Mouse (Mus musculus): ENCODE measurements at regions not wholly inside any gene's neighbourhood (a gene's known extent, or its start where the extent isn't known, plus 50 kb on each side); places are given as distances from the start of the nearest gene placed in this dataset.

DNA sequence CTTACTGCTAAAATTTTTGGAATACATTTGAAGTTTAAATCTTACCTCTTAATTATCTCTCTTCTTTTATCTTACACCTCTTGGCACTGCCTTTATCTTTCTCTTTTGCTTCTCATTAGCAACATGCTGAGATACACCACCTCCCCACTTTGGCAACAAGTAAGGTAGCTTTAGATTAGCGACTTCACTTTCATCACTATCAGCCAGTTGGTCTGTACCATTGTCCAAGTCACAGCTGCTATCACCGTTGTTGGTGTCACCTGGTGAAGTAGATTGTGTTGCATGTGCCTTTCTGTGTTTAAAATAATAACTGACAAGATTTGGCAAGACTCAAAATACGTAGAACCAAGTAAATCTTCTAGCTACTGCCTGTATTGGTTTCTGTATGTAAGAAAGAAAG lies 513.0 kb downstream of the Cetn3 start:
- Histone ChIP-seq H3K4me3 (replicated peaks) (no peak overlapping the region), H3K9me3 (no peaks in the 10 kb centered on the region), H3K36me3 (no peaks in the 10 kb centered on the region), H3K4me2 (replicated peaks) (no peak overlapping the region), H3K27ac (no peak overlapping the region), H3K27me3 (no peaks in the 10 kb centered on the region), H3K4me1 (replicated peaks) (no peaks in the 10 kb centered on the region), H3K9ac (replicated peaks) (no peak overlapping the region)
- ATAC-seq, result no peak
- WGBS, result 62% methylated on average over 3 of the region's 3 CpGs

DNA sequence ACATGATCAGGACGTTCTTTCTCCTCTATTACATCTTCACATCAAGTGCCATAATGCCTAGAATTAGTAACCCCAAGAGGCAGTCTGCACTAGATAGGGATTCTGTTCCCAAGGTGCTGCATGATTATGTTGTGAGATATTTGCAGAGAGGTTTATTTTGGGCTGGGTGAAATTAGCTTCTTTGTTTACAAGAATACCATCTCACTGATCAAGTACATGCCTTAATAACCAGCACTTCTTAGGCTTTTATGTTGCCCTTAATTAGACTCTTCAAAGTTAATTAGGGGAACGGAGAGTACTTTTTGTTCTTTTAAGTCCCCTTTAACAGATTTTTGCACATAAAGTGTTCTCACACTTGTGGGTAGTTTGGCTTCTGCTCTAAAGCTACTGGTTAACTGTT lies 521.4 kb downstream of the Cetn3 start:
- Histone ChIP-seq H3K9ac (replicated peaks) (no peak overlapping the region), H3K36me3 (no peaks in the 10 kb centered on the region), H3K4me3 (replicated peaks) (no peak overlapping the region), H3K27me3 (no peaks in the 10 kb centered on the region), H3K4me2 (replicated peaks) (no peak overlapping the region), H3K9me3 (no peaks in the 10 kb centered on the region; the same call in 1 of the 2 replicates), H3K27ac (no peak overlapping the region), H3K4me1 (replicated peaks) (no peaks in the 10 kb centered on the region)
- WGBS, result 56% methylated on average over 2 of the region's 2 CpGs
- ATAC-seq, result no peak

DNA sequence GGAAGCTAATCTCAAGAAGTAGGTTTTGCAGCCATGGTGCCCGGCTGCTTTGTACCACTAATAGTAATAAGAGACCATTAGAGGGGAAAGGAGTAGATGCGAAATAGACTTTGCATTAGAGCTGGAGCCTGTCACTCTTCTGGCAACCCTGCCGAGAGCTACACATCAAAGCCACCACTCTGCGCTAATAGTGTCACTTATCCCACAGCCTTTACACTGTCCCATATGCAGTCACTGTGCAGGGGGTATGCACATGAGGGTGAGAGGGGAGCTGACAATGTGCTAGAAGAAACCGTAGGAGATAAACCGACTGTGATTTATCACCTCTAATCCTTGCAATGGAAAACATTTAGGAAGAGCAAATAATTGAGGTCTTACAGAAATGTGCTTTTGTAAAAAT lies 522.2 kb downstream of the Cetn3 start:
- peak; percentile 93 for ATAC-seq
- H3K4me1 ChIP-seq (replicated peaks), result no peaks in the 10 kb centered on the region
- H3K36me3 ChIP-seq, result no peaks in the 10 kb centered on the region
- 45% methylated on average over 6 of the region's 6 CpGs for WGBS
- no peak overlapping the region for H3K27ac ChIP-seq
- H3K9me3 ChIP-seq, result no peaks in the 10 kb centered on the region; the same call in 1 of the 2 replicates
- H3K4me2 ChIP-seq (replicated peaks), result no peak overlapping the region
- H3K27me3 ChIP-seq, result no peaks in the 10 kb centered on the region
- H3K9ac ChIP-seq (replicated peaks), result no peak overlapping the region
- no peak overlapping the region for H3K4me3 ChIP-seq (replicated peaks)

DNA sequence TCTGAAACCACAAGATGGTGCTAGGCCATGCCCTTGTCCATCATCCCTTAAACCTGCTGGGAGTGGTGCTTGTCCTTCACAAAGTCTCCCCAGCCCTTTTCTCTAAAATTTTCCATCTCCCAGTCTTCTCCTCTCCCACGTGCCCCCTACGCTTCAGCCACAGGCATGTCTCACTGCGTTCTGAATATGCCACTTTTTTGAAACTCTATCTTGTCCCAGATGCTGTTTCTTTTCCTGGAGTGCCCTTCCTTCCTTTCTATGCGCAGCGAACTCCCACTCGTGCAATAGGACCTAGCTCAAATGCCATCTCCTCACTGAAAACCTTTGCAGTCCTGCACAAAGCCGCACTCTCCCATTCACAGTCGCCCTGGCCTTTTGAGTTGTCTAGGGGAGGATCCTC lies 525.5 kb downstream of the Cetn3 start:
- H3K27ac ChIP-seq, result no peak overlapping the region
- H3K9ac ChIP-seq (replicated peaks), result no peak overlapping the region
- 77% methylated on average over 8 of the region's 8 CpGs for WGBS
- H3K4me3 ChIP-seq (replicated peaks), result no peak overlapping the region
- no peak overlapping the region for H3K4me2 ChIP-seq (replicated peaks)
- no peaks in the 10 kb centered on the region for H3K4me1 ChIP-seq (replicated peaks)
- no peaks in the 10 kb centered on the region; the same call in 1 of the 2 replicates for H3K9me3 ChIP-seq
- H3K27me3 ChIP-seq, result no peaks in the 10 kb centered on the region
- no peaks in the 10 kb centered on the region for H3K36me3 ChIP-seq
- no peak for ATAC-seq

DNA sequence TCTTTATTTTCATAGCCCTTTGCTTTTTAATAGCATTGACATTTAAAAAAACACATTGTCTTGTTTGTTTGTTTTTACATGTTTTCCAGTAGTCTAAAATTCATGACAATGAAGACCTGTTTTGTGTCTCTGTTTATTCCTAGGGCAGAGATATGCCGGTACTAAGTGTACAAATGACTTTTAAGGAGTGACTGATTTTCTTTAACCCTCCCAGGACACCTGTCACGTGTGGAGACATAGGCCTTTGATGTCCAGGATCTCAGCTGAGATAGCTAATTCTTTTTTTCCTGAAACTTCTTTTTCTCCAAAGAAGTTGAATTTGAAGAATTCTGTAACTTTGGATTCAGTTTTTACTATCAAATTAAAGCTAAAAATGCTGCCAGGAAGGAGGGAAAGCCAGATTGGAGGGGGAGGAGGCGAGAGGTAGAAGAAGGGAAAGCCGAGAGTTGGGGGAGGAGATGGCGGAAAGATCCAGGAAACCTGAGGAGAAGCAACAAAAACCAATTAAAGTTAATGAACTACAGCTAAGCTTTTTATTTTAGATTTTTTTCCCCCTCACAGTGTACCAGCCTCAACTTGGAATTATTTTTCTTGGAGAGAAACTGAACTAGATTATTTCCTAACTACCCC lies 533.8 kb downstream of the Cetn3 start:
- Histone ChIP-seq H3K4me1 (replicated peaks) (no peaks in the 10 kb centered on the region), H3K27ac (no peak overlapping the region), H3K4me3 (replicated peaks) (no peak overlapping the region), H3K9ac (replicated peaks) (no peak overlapping the region), H3K4me2 (replicated peaks) (no peak overlapping the region), H3K9me3 (no peaks in the 10 kb centered on the region), H3K27me3 (no peaks in the 10 kb centered on the region), H3K36me3 (no peaks in the 10 kb centered on the region)
- ATAC-seq, result no peak
- 84% methylated on average over 5 of the region's 5 CpGs for WGBS

DNA sequence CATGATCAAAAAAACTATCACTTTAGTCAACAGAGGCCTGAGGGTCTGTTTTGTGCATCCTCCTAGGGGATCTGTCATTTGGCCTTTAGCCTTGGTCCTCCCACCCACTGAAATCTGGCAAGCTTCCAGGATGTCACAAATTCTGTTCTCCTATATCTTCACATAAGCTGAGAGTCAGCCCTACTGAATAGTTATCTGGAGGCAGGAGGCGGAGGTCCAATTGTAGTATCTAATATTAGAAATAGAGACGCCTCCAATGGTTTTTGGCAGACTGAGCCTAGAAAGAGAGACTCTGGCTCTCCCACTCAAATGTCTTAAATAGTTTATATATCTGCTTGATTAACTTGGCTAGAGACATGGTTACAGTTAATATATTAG lies 534.3 kb downstream of the Cetn3 start:
- Histone ChIP-seq H3K27ac (no peak overlapping the region), H3K9ac (replicated peaks) (no peak overlapping the region), H3K36me3 (no peaks in the 10 kb centered on the region), H3K4me2 (replicated peaks) (no peak overlapping the region), H3K4me3 (replicated peaks) (no peak overlapping the region), H3K9me3 (no peaks in the 10 kb centered on the region), H3K4me1 (replicated peaks) (no peaks in the 10 kb centered on the region), H3K27me3 (no peaks in the 10 kb centered on the region)
- no peak for ATAC-seq
- WGBS, result 84% methylated on average over 2 of the region's 2 CpGs

DNA sequence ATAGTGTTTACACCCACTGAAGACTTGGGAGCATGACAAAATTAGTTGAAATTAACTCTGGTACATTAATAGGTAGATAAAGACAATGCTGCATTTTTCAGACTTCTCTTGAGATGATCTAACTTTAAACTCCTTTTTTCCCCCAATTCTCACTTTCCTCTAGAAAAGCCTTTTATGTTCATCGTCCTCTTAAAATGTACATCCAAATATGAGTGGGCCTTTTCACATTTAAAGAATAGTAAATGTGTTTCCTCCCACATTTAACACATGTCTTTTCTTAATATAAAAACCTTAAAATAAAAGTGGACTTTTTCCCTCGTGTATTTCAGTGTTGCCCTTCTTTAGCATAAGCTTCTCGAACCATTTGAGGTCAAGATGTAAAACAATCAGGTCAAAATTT lies 535.5 kb downstream of the Cetn3 start:
- Histone ChIP-seq H3K9ac (replicated peaks) (no peak overlapping the region), H3K4me2 (replicated peaks) (no peak overlapping the region), H3K27me3 (no peaks in the 10 kb centered on the region), H3K4me1 (replicated peaks) (no peaks in the 10 kb centered on the region), H3K4me3 (replicated peaks) (no peak overlapping the region), H3K27ac (no peak overlapping the region), H3K9me3 (no peaks in the 10 kb centered on the region), H3K36me3 (no peaks in the 10 kb centered on the region)
- WGBS, result 87% methylated on average over 3 of the region's 3 CpGs
- ATAC-seq, result no peak

DNA sequence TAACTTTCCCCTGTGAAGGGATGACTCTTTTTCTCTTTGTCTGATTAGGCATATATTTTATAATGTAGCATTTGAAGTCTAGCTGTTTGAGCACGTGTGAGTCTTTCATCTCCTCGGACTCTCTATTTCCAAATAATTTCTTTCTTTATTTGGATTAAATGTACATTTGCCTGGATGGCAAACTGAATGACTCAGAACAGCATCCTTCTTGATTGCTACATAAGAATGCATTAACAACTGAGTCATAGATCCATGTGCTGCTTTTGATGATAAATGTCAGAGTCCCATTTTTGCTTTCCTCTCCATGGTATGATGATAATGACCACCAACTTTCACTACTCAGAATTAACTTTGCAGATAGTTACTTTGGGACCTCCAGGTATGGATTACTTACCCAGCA lies 571.5 kb downstream of the Cetn3 start:
- Histone ChIP-seq H3K4me2 (replicated peaks) (no peak overlapping the region), H3K9ac (replicated peaks) (no peak overlapping the region), H3K27me3 (no peaks in the 10 kb centered on the region), H3K9me3 (no peaks in the 10 kb centered on the region), H3K36me3 (no peaks in the 10 kb centered on the region), H3K27ac (no peak overlapping the region), H3K4me1 (replicated peaks) (no peaks in the 10 kb centered on the region), H3K4me3 (replicated peaks) (no peak overlapping the region)
- WGBS, result 97% methylated on average over 2 of the region's 2 CpGs
- no peak for ATAC-seq

DNA sequence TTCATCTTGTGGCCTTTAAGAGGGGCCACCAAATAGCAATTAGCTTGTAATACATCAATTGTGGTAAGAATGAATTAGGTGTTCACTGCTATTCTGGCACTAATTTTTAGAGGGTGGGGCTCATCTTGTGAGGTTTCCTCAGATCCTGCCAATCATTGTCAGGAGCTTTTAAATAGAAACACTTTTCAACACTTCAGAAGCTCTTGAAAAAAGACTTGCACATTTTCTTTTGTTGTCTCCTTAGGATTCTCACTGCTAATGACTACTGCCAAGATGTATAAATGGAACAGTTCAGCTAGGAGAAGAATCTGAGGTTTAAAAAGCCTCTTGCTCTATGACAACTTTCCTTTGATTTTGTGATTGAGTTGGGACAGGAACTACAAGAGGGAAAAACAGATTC lies 572.4 kb downstream of the Cetn3 start:
- no peak for ATAC-seq
- Histone ChIP-seq H3K9me3 (no peaks in the 10 kb centered on the region), H3K36me3 (no peaks in the 10 kb centered on the region), H3K4me1 (replicated peaks) (no peaks in the 10 kb centered on the region), H3K27me3 (no peaks in the 10 kb centered on the region), H3K9ac (replicated peaks) (no peak overlapping the region), H3K4me2 (replicated peaks) (no peak overlapping the region), H3K27ac (no peak overlapping the region), H3K4me3 (replicated peaks) (no peak overlapping the region)

DNA sequence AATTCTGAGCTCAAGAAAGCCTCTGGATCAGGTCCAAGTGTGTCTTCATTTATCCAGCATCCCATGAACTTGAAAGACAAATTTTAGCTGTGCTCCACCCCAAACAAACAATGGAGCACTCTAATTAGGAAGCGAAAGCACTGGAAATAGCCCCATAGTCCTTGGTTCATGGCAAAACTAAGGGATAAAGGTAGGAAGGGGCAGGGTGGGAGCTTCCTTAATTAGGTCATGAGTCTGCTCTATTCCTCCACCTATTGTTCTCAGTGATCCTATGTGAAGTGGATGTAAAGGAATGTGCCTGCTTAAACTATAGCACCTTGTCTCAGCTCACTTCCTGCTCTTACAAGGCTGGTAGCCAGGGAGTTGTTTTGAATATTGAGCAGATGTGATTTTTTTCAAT lies 576.6 kb downstream of the Cetn3 start:
- no peak for ATAC-seq
- H3K9me3 ChIP-seq, result no peaks in the 10 kb centered on the region
- no peak overlapping the region for H3K4me3 ChIP-seq (replicated peaks)
- H3K9ac ChIP-seq (replicated peaks), result no peak overlapping the region
- H3K27me3 ChIP-seq, result no peaks in the 10 kb centered on the region
- 78% methylated on average over 1 of the region's 1 CpGs for WGBS
- H3K4me1 ChIP-seq (replicated peaks), result no peaks in the 10 kb centered on the region
- H3K4me2 ChIP-seq (replicated peaks), result no peak overlapping the region
- no peaks in the 10 kb centered on the region for H3K36me3 ChIP-seq
- H3K27ac ChIP-seq, result no peak overlapping the region

DNA sequence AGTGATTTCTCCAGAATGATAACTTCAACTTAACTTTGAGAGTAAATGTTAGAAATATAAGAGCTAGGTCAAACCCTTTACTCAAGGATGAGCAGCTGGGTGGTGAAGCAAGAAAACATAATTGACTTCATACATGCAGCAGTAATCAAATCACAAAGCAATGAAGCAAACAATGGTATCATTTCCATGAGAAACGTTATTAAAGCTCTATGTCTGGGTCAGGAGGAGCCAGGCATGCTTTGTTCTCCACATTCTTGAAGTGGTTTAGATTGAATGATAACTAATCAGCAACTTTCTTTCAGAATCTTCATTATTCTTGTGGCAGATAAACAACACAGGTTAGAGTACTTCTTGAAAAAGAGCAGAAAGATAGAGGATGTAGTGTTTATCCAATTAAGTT lies 577.8 kb downstream of the Cetn3 start:
- Histone ChIP-seq H3K27ac (no peak overlapping the region), H3K27me3 (no peaks in the 10 kb centered on the region), H3K4me1 (replicated peaks) (no peaks in the 10 kb centered on the region), H3K9ac (replicated peaks) (no peak overlapping the region), H3K4me2 (replicated peaks) (no peak overlapping the region), H3K4me3 (replicated peaks) (no peak overlapping the region), H3K9me3 (no peaks in the 10 kb centered on the region), H3K36me3 (no peaks in the 10 kb centered on the region)
- 15% methylated on average over 1 of the region's 1 CpGs for WGBS
- ATAC-seq, result no peak

DNA sequence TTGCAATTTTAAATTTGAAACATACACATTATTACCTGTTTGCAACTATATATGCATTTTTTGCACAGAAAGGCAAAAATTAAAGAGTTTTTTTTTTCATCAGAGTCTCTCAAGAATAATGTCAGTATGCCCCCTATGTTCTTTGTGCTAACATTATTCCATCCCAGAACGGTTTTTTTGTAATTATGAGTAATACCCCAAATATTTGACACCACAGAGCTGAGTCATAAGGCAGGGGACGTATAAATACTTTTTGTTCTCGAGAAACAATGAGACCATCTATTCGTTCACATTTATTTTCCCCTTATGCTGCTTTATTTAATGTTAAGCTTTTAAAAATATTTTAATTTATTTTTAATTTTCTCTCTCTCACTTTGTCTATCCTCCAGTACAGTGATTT lies 578.5 kb downstream of the Cetn3 start:
- WGBS, result 84% methylated on average over 4 of the region's 4 CpGs

DNA sequence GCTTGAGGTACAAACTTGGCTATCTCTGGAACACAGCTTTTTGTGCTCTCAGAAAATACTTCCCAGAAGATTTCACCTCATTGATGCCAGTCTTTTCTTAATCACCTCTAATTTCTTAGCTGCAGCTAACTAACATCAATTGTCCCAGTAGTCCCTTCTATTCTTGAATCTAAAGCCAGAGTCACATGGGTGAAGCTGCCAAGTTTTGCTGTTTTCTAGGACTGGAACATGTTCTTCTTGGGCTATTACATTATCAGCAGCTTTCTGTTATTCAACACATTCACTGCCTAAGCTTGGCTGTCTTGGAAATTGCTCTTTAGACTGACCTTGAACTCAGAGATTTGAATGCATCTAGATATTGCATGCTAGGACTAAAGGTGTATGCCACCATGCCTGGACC lies 583.9 kb downstream of the Cetn3 start:
- Histone ChIP-seq H3K27ac (no peak overlapping the region), H3K9ac (replicated peaks) (no peak overlapping the region), H3K36me3 (no peaks in the 10 kb centered on the region), H3K4me2 (replicated peaks) (no peak overlapping the region), H3K4me3 (replicated peaks) (no peak overlapping the region), H3K4me1 (replicated peaks) (no peaks in the 10 kb centered on the region), H3K27me3 (no peaks in the 10 kb centered on the region), H3K9me3 (no peaks in the 10 kb centered on the region)
- no peak for ATAC-seq

More for the DNA sequence above, 578.5 kb downstream of the Cetn3 start:
- no peak for ATAC-seq
- Histone ChIP-seq H3K4me3 (replicated peaks) (no peak overlapping the region), H3K4me2 (replicated peaks) (no peak overlapping the region), H3K9ac (replicated peaks) (no peak overlapping the region), H3K27ac (no peak overlapping the region), H3K4me1 (replicated peaks) (no peaks in the 10 kb centered on the region), H3K27me3 (no peaks in the 10 kb centered on the region), H3K9me3 (no peaks in the 10 kb centered on the region), H3K36me3 (no peaks in the 10 kb centered on the region)

Data from midbrain, embryonic 13.5 days (tissue).